Mouse (Mus musculus): Measurements from ENCODE around the gene AU041133. TPM values are rescaled to one million over a fixed set of nuclear protein-coding genes. Genes with fewer than 3 reads are reported as not detected.
A peak's percentile ranks its signal among the peaks of the same experiment; 100 is the strongest.

Gene AU041133
- polyA plus RNA-seq, 1 experiment from 2014 or later: 6.2 TPM

- Histone ChIP-seq H3K4me2 (replicated peaks; ENCODE audit: low read depth, low read length) (peak overlapping the region; percentile 72), H3K4me1 (ENCODE audit: insufficient read depth, low read length) (0 out of 2 replicates have a peak, but pooled peaks cover 6% of the 10 kb centered on the region), H3K9ac (replicated peaks; ENCODE audit: low read length) (peak overlapping the region; percentile 83), H3K27me3 (ENCODE audit: insufficient read depth, low read length) (no peaks in the 10 kb centered on the region), H3K27ac (ENCODE audit: low read length) (peak overlapping the region; percentile 98), H3K4me3 (ENCODE audit: low read length) (peak overlapping the region; percentile 71), H3K9me3 (ENCODE audit: low read length) (no peaks in the 10 kb centered on the region), H3K36me3 (ENCODE audit: insufficient read depth, low read length) (no peaks in the 10 kb centered on the region)
- 4% methylated on average over 47 of the region's 47 CpGs for WGBS
- peak; percentile 100 for ATAC-seq (ENCODE audit: low FRiP score, low TSS enrichment)
Observed at GRCm38 (mm10) chr10:82178257-82179064, 50.6 kb downstream of the AU041133 start.

Other genes starting within 250 kb of the AU041133 start
- gene Zfp781, start 197.5 kb upstream of the AU041133 start, polyA plus RNA-seq (2015; fragmentation: Nextera tagmentation; extraction: Ambion mirVana): 4.3 and 4.8 TPM in 2 replicates
- gene Zfp873, start 79.9 kb upstream of the AU041133 start, polyA plus RNA-seq (2015; fragmentation: Nextera tagmentation; extraction: Ambion mirVana): 16.9 and 17.6 TPM in 2 replicates
- 5.3 and 6.7 TPM in 2 replicates for gene BC024063, start 44.7 kb upstream of the AU041133 start, polyA plus RNA-seq (2015; fragmentation: Nextera tagmentation; extraction: Ambion mirVana)
- gene Zfp938, start 113.3 kb downstream of the AU041133 start, polyA plus RNA-seq (2015; fragmentation: Nextera tagmentation; extraction: Ambion mirVana): 16.5 and 17.4 TPM in 2 replicates
- not detected in 2 replicates for gene 4932415D10Rik, start 188.6 kb downstream of the AU041133 start, polyA plus RNA-seq (2015; fragmentation: Nextera tagmentation; extraction: Ambion mirVana)
- gene Gm4924, start 226.2 kb downstream of the AU041133 start, polyA plus RNA-seq (2015; fragmentation: Nextera tagmentation; extraction: Ambion mirVana): 9.4 and 12.1 TPM in 2 replicates

Data from kidney, embryonic 16.5 days (tissue).